Mouse (Mus musculus): ENCODE results near the gene Pitpna.
A peak's percentile ranks its signal among the peaks of the same experiment; 100 is the strongest.

Pitpna gene

DNA sequence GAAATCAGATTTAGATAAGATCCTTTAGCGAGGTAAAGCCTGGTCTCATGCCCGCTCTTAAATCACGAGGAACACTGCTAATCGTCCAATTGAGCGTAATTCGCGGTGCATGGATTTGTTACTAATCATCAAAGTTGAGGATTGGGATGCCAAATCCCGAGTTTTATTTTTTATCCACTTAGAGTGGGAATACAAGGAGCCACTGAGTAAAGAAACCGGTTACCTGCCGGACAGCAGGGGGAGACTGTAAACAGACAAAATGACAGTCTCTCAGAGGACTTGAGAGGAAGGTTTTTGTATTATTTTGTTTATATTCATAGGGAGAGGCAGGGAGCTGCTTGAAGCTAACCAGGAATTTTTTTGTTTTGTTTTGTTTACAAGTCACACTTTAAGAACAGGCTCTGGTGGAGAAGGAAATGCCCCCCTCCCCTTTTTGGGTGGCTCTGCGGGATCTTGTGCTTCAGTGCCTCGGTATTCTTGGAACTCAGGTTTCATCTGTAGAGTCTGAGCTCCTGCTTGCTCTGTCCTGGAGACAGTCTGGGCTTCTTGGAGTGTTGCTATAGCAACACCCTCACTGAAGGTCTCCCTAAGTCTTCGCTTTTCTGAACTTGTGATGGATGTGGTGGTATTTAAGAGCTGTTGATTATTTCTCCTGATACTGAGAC is 43.8 kb downstream of the Pitpna start:
- DNase-seq (ENCODE audit: low read depth), result peak; percentile 34

DNA sequence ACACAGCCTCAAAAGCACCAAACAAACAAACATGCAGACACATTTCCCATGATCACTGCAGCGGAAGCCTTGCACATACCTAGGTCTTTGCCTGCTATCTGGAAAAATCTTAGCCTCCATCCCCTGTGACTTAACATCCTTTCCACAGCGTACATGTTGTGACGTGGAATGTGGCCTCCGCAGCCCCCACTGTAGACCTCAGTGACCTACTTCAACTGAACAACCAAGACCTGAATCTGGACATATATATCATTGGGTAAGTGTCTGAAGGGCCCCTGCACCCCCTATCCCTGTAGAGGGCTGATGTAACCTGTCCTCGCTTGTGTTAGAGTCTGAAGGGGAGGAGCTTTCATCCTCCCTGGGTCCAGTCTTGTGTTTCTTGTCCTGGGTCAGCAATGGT is 45.0 kb downstream of the Pitpna start:
- no peak for DNase-seq (ENCODE audit: low read depth)

DNA sequence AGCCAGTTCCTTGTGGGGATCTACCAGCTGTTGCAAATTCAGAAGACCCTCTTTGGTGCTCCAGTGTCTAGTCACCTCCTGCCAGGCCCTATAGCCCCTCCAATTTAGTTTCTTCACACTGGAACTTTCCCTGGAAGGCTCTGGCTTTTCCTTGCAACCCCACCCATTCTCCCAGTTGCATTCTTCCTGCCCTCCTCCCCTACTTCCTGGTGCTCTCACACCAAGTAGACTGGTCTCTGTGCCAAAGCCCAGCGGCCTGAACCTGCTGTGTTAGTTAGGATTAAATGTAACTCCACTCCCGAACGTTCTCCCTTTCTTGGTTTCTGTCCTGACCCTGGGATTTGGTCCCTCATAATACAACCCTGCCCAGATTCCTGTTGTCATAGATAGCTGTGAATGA is 46.9 kb downstream of the Pitpna start:
- DNase-seq (ENCODE audit: low read depth), result no peak

DNA sequence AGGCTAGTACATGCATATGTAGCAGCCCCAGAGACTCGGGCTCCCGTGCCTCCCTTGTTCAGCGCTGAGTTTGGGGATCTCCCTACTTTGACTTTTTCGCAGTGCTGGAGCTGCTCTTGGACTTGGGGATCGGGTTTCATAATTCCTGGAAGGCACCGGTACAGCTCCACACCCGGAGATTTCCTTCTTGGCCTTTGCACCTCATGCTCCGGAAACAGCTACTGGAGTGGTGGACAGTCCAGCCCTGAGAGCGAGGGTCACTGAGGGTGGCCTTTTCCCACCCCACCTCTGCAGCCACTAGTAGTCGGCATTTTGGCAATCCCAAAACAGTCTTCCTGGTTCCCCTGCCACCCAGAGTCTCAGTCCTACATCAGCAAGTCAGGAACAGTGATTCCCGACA is 47.4 kb downstream of the Pitpna start:
- DNase-seq (ENCODE audit: low read depth), result no peak

DNA sequence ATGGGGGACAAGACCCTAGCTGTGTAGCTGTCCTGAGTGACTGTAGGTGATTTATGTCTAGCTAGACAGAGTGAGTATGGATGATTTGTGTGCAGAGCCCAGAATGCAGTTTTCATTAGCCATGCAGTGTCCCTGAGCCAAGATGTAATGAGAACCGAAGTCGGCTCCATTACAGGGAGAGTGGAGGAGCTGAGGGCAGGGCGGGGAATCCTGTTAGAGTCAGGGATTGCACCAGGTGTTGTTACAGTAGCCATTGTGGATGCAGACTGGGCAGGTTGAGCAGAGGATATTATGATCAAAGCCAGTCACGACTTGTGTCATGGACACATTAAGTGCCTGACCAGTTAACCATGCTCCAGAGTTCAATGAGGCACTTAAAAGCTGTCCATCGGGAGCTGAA is 55.4 kb downstream of the Pitpna start:
- DNase-seq (ENCODE audit: low read depth), result no peak

DNA sequence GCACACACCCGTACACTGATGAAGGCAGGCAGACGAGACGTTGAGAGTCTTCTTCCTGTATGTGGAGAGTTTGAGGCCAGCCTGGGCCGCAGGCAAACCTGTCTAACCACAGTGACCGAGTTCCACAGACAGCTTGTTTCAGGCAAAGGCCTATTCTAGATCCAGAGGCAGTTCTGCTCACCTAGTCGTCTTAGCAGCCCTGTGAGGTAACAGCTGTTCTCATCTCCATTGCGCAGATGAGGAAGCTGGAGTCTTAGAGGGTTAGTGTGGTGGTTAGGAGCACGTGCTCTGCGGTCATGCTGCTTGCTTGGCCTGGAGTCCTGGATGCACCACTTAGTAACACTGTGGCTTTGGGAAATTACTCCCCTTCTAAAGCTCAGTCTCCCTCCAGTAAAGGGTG is 56.8 kb downstream of the Pitpna start:
- no peak for DNase-seq (ENCODE audit: low read depth)

DNA sequence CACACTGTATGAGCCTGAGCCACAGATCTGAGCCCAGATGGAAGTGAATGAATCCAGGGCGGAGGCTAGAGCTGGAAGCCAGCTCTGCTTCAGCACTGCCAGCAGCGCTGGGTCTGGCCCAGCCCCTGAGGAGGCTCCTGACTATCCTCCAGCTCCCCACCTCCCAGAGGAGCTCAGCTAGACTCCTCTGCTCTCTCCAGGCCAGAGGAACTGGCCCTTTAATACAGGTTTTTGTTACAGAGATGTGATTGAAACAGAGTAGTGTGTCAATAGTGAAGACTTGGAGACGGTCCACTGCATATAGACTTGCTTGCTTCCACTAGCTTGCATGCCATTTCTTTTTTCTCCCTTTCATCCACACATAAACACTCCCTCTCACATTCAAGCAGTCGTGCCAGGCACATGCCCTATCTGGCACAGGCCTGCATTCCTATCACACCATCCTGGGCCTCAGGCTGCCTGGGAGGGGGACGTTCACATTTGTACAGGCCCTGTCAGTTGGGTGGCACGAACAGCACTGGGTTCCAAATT is 59.8 kb downstream of the Pitpna start:
- no peak for DNase-seq (ENCODE audit: low read depth)

DNA sequence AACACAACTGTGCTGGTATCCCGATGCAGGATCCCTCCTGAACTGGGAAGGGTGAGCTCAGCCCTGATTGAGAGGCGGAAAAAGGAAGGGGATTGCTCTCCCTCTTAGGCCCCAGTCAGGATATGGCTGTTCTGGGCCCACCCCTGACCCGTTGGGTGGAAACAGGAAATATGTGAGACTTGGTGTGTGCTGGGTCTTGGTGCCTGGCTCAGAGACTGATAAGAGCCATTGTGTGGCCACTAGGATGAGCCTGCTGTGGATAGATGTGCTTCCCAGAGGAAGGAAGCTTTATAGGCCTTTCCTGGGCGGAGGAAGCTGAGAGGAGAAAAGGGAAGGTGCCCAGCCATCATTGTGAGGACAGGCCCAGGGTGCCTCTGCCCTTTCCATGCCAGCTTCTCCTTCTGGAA is 61.3 kb downstream of the Pitpna start:
- no peak for DNase-seq (ENCODE audit: low read depth)

DNA sequence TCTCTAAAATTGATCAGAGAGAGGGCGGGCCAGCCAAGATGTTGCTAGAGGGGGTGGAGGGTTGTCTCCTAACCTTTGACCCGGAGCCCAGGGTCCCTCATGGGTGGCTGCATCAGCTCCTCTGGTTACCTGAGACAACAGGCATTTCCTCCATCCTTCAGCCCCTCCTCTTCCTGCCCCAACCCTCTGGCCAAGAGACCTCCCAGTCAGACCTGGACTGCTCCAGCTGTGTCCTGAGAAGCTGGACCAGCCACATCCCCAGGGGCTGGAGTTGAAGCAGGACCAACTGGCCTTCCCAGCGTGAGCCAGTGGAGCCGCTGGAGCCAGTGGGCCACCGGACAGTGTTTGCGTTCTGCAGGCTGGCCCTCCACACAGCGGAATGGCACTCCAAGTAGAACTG is 62.4 kb downstream of the Pitpna start, which contains the start of gene Myo1c:
TSS of gene Myo1c (plus strand) at position 194 of the 400 bp plus-strand sequence.
- DNase-seq (ENCODE audit: low read depth), result no peak

DNA sequence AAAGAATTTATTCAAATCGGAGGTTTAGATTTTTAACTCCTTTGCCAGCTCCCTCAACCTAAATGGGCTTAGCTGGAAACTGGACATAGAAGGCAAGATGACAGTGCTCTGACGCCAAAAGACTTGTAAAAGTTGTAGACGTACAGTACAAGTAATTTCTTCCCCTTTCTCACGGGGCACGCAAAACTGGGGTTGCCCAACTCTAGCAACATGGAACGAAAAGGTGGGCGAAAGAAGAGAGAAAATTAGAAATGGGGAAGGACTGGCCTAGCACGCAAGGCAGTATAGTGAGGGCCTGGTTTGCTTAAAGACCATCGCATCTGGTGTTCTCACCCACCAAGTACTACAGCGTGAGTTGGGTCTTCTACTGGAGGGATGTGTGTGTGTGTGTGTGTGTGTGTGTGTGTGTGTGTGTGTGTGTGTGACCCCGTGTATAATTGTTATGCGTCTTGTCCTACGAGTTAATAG is 63.1 kb downstream of the Pitpna start:
- DNase-seq (ENCODE audit: low read depth), result no peak

DNA sequence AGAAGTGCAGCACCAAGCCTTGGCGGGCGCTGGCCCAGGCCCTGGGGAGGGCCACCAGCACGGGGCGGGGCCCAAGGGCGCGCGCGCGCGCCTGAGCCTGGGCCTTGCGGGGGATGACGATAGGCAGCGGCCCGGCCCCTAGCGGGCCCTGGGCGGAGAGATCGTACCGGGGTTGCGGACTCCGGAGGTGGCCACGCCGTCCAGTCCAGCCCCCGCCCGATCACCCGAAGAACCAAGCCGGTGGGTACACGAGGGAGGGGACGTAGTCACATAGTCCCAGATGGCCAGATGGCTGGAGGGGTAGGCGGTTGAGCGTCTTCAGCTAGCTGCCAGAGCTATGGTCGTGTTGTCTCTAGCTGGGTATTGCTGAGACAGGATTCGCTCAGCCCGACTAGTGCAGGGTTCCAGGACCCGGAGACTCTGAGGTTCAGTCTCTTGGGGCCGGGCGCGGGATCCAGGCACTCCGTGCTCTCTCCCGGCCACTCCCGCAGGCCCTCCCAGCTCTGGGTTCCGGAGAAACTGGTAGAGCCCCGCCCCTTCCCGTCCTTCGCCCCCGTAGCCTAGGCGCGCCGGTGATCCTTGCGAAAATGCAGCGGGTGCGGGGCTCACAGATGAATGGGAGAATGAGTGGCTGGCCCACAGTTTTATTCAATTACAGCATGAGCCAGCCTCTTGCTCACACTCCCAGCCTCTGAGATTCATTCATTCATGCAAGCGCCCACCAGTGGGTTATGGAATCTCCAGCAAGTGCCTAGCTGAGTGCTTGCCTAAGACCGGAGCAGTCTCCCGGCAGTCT is 63.7 kb downstream of the Pitpna start:
- DNase-seq (ENCODE audit: low read depth), result peak; percentile 65

DNA sequence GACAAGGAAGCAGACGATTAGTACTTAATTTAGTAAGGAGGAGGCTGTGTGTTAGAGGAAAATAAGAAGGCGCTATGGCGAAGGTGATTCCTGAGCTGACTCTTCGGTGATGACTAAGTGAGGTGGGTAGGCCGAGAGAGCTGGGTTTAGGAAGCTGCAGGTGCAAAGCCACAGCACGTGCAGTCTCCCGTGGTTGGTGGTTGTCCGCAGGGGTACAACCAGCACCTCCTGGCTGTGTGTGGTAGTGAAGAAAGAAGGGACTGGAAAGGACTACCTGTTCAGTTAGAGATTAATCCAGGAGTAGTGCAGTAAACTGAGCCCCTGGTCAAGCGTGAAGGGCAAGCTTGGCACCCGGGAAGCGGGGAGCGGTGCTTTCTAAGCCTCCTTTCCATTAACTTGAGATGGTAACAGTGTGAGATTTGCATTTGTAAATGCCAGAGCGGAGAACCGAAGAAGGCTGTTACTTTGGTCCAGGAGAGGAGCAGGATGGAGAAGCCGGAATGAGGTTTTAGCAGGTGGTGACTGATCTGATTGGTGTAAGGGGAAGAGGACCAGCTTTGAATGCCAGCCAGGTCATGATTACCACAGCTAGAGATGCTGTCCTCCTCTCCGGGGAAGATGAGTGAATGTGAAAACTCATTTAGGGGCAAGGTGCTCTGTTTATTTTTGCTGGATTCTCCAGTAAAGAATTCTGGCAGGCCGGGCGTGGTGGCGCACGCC is 64.5 kb downstream of the Pitpna start:
- DNase-seq (ENCODE audit: low read depth), result no peak

DNA sequence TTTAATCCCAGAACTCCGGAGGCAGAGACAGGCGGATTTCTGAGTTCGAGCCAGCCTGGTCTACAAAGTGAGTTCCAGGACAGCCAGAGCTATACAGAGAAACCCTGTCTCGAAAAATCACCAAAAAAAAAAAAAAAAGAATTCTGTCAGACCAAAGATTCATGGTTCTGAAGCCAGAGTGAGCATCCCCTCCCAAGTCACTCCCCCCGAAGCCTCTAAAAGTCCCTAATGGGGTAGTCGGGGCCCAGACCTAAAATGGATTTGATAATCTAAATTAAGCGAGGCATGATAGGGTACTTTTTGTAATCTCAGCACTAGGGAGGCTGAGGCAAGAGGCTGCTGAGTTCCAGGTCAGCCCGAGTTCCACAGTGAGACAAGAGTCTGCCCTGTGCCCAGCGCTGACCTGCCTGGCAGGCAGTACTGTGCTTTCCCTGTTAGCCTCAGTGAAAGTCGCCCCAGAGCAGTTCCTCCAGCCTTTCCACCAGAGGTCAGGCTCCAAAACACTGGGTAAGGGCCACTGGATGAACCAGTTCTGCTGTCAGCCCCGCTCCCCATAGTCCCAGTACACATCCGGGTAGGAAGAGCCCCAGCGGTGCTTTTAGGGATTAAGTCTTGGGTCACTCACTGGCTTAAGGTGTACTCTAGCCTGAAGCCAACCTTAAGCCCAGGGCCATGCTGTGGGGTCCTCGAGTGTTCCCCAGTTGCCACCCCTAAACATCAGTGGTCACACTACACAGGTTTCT is 65.2 kb downstream of the Pitpna start:
- DNase-seq (ENCODE audit: low read depth), result no peak

DNA sequence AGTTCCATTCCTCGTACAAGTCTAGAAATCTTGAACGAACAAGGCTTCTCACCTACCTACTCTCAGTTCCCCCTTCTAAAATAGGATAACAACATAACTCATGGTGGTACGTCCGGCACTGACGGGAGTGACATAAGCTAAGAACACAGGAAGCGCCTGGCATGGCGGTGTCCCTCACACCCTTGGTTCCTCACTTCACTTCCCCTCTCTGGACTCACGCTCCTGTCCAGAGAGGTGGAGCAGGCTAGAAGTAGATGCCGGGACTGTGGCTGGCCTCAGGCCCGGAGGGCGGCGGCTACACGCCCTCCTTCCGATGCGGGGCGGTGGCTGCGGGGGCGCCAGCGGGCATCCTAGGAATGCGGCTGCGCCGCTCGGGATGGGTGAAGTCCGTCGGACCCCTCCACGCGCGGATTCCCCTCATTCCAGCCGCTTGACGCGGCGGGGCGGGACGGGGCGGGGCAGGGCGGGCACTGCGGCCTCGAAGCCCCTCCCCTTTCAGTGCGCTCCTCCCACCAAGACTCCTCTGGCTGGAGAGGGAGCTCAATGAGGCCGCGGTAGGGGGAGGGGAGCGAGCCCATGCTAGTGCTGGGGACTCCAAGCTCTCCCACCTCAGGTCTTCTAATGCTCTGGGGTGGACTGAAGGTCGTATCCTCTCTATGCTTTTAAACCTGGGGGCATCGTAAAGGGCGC is 66.0 kb downstream of the Pitpna start:
- peak; percentile 83 for DNase-seq (ENCODE audit: low read depth)

DNA sequence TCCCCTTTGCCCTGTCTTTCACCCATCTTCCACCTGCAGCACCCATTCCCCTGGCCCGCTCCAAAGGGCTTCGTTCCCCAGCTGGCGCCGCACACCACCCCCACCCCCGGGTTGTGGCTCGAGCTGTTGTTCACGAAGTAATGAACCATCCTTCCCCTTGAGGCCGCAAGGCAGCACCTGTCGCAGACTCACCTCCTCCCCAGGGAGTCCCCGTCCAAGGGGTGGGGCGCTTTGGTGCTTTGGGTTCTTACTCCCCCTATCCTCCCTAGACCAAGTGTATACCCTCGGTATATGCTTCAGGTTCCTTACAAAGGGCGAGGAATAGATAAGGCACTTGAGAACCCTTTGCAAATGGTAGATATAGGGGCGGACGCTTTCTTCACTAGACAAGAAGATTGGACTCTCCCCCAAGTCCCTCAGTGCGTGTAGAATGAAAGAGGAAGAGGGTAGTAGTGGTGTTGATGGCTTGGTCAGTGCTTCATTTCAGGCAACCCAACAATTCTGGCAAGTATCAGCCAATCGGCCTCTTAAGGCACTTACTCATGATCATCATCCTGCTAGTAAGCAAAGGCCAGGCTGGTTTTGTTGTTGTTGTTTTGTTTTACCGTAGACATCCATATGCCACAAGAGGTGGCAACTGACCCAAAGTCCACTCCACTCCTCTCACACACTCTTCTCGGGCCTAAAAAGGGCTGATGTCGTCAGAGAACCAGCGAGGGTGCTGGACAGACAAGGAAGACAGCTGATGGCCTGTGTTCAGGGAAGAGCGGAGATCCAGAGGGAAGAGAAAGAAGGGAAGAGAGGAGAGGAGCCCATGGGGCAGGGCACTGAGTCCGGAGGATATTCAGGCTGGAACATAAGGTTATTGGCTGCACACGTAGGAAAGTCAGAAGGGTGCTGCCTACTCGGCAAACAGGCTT is 66.8 kb downstream of the Pitpna start:
- DNase-seq (ENCODE audit: low read depth), result peak; percentile 75

DNA sequence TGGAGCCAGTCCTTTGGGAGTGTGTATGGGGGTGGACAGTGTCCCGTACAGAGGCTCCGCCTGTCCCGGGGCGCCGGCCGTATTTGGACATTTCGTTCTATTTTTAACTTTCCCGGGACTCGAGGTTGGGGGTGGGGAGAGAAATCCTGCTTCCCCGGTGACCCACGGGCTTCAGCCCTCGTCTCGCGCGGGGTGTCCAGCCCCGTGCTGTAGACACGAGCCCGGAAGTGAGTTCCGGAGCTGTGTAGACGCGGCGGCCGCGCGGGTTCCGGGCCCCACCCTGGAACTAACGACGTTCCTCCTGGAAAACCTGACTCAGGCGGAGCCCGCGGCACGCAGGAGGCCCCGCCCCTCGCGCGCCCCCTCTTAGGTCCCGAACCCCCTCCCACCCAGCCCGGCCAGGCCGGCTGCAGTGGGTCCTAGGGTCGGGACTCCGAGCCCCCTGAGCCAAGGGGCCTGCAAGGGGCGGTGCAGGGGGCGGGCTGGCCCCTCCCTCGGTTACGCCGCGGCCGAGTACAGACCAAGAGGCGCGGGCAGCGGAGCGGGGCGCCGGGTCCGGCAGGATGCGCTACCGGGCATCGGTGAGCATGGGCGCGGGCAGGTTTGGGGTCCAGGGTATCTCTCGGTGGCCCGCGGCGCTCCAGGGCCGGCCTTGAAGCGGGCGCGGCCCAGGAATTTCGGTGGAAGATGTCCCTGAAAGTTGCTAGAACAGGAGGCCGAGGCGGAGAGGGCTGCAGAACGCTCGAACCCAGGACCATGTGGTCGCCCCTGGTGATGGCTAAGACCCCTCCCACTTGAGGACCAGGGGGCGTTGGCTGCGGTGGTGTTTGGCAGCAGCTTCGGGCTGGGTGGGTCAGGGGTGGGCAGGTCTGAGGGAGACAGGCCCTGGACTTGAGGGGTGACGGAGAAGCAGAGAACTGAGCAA is 68.0 kb downstream of the Pitpna start:
- peak; percentile 45 for DNase-seq (ENCODE audit: low read depth)

DNA sequence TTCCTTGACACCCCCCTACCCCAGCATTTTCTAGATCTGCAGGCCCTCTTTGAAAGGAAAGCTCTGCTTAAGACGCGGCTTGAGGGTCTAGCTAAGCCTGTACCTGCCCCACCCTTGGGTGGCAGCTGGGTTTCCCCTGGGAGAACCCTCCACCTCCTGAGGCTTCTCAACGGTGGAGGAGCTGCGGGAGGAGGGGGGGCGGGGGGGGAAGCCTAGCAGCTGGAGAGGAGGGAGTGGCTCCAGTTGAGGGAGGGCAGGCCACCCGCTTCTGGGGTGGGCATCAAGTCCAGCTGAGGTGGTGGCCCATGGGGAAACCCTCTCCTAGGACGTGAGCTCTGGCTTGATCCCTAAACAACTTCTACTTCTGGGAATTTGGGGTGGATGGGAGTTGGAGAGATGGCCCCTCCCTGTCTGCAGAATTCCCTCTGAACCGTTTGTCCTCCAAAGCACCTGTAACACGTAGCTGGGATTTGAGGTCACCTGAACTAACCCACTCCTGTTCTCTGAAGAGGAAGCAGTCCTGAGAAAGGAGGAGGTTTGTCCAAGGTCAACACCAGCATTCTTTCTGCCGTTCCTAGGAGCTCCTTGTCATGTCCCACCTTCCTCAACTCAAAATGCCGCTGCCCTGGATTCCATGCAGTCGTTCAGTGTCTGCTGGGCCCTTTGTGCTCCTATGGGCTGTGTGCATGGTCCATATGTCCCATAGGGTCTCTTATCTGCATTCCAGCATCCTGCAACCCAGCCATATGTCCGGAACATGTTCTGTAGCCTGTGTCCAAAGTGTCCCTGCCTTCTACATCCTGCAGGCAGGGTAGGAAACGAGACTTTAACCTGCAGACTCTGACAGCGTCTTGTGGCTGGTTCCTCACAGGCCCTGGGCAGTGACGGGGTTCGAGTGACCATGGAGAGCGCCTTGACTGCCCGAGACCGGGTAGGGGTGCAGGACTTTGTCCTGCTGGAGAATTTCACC is 69.0 kb downstream of the Pitpna start:
- no peak for DNase-seq (ENCODE audit: low read depth)

DNA sequence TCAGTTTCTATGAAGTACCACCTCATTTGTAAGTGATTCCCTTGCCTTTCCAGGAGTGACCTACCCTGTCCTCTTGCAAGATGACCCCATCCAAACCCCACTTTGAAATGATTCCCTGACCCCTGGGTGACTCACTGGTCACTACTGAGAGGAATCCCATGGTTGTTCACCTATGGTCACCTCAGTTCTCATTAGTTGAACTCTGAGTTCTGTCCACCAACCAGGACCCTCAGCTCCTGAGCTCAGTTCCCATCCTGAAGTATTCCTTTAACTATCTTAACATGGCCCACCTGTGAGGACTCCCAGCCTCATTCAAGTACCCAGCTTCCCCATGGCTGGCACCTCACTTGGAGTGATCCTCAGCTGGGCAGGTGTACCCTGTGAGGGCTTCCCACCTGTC is 69.9 kb downstream of the Pitpna start:
- DNase-seq (ENCODE audit: low read depth), result no peak
